Mouse (Mus musculus) kidney, embryonic 16.5 days (tissue): ENCODE measurements at regions not wholly inside any gene's neighbourhood (a gene's known extent, or its start where the extent isn't known, plus 50 kb on each side); places are given as distances from the start of the nearest gene placed in this dataset.

Experiments
- ATAC-seq: fragments of 200-750 bp; cut with Nextera tagmentation; 2 replicates; pipeline ENCODE4 v1.8.0; 2017; ENCODE audit warnings: moderate TSS enrichment; ENCODE audit not compliant: low FRiP score, low TSS enrichment
- H3K27ac ChIP-seq: fragments of 300-500 bp; sonication (generic); 2 replicates; pipeline ENCODE4 v1.5.1; 2014; ENCODE audit warnings: low read length
- H3K27me3 ChIP-seq: fragments of 300-500 bp; sonication (generic); 2 replicates; pipeline ENCODE4 v1.6.1; 2014; ENCODE audit warnings: low read length, control low read depth, mixed read lengths; ENCODE audit not compliant: insufficient read depth
- H3K36me3 ChIP-seq: fragments of 300-500 bp; sonication (generic); 2 replicates; pipeline ENCODE4 v1.6.1; 2014; ENCODE audit warnings: low read length, control low read depth, mixed read lengths; ENCODE audit not compliant: insufficient read depth
- H3K4me1 ChIP-seq: fragments of 300-500 bp; sonication (generic); 2 replicates; pipeline ENCODE4 v1.6.1; 2014; ENCODE audit warnings: low read length, control low read depth, mixed read lengths; ENCODE audit not compliant: insufficient read depth
- H3K4me2 ChIP-seq: fragments of 300-500 bp; sonication (generic); replicated peaks from 2 replicates; pipeline ENCODE4 v1.6.1; 2014; ENCODE audit warnings: low read depth, low read length
- H3K4me3 ChIP-seq: fragments of 300-500 bp; sonication (generic); 2 replicates; pipeline ENCODE4 v1.5.1; 2014; ENCODE audit warnings: mild to moderate bottlenecking, low read length
- H3K9ac ChIP-seq: fragments of 300-500 bp; sonication (generic); replicated peaks from 2 replicates; pipeline ENCODE4 v1.6.1; 2014; ENCODE audit warnings: low read length
- H3K9me3 ChIP-seq: fragments of 300-500 bp; sonication (generic); 2 replicates; pipeline ENCODE4 v1.6.1; 2016; ENCODE audit warnings: low read length, control low read depth
- WGBS: fragments of 180-500 bp; shearing (Covaris S2); extraction: QIAGEN DNeasy Blood & Tissue Kit; methylation state at CpG from one replicate; pipeline ENCODE4 v1.1.7; 2014; 5-methylcytosine and 5-hydroxymethylcytosine counted together

DNA sequence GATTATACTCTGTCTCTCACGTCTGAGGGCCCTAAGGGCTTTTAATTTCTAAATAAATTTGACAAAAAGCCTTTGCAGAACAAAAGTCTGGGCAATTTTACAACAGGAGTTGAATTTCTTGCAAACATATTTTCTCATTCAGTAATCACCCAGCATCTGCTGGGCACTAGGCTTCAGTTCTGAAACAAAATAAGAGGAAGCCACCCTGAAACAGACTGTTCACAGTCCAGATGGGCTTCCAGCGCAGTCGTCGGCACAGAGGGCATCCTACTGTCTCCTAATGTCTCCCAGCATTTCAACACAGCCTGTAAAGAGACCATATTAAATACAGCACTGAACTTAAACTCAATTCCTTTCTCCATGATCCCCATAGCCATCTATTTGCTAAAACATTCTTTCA lies 324.5 kb upstream of the Trib2 start:
- no peak overlapping the region for H3K27ac ChIP-seq
- H3K4me2 ChIP-seq: no peak overlapping the region
- no peak for ATAC-seq
- no peaks in the 10 kb centered on the region for H3K9me3 ChIP-seq
- no peaks in the 10 kb centered on the region for H3K36me3 ChIP-seq
- no peak overlapping the region for H3K9ac ChIP-seq
- no peaks in the 10 kb centered on the region for H3K4me1 ChIP-seq
- no peaks in the 10 kb centered on the region for H3K27me3 ChIP-seq
- no peak overlapping the region for H3K4me3 ChIP-seq
- 74% methylated on average over 4 of the region's 4 CpGs for WGBS

DNA sequence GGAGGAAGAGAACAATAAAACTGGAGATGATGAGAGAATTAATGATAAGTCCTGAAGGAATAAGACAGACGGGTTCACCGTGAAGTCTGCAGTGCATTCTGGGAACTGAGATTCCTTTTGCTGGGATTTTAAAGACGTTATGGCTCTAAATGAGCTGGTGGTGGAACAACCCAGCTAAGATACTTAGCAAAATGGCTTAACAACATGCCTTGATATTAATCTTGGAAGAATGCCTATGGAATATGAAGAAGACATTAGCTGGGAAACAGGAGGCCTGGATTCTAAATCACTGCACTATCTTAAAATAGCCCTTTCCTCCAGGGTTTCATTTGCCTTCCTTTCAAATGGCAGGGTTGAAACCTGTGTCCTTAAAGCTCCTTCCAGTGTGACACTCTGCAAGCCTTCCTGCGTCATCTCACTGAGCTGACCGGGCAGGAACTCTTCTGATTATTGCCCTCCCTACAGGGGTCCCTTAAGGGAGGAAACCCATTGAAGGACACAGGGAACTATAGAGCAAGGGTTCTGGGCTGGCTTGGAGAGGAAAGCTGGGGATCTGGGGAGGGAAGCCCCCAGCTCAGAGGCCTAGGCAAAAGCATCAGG lies 323.9 kb upstream of the Trib2 start:
- Histone ChIP-seq H3K4me2 (no peak overlapping the region), H3K36me3 (no peaks in the 10 kb centered on the region), H3K27me3 (no peaks in the 10 kb centered on the region), H3K4me3 (no peak overlapping the region), H3K9me3 (no peaks in the 10 kb centered on the region), H3K27ac (no peak overlapping the region), H3K9ac (no peak overlapping the region), H3K4me1 (no peaks in the 10 kb centered on the region)
- ATAC-seq: no peak
- 57% methylated on average over 5 of the region's 5 CpGs for WGBS

- Histone ChIP-seq H3K9me3 (no peaks in the 10 kb centered on the region), H3K27me3 (no peaks in the 10 kb centered on the region), H3K36me3 (no peaks in the 10 kb centered on the region), H3K9ac (no peak overlapping the region), H3K27ac (no peak overlapping the region), H3K4me3 (no peak overlapping the region), H3K4me2 (no peak overlapping the region), H3K4me1 (no peaks in the 10 kb centered on the region)
- WGBS: 66% methylated on average over 4 of the region's 4 CpGs
- no peak for ATAC-seq
Measured at GRCm38 (mm10) chr12:16139152-16139551, 322.4 kb upstream of the Trib2 start.

DNA sequence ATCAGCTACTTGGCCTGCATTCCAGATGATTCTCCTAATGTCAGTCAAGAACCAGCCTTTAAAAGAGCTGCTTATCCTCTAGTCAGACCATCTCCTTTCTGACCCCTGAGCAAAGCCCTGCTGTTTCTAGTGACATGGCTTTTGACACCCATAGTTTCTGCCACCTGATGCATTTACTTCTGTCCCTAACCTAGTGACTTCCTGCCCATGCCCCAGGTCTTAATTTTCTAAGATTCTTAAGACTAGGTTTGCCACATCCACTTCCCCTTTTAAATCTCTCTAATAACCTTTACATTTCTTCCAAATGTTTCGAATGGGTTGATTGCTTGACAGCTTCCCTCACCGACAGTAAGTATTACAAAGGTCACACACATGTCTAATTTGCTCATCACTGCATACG lies 321.1 kb upstream of the Trib2 start:
- Histone ChIP-seq H3K9me3 (no peaks in the 10 kb centered on the region), H3K36me3 (no peaks in the 10 kb centered on the region), H3K27ac (no peak overlapping the region), H3K4me3 (no peak overlapping the region), H3K27me3 (no peaks in the 10 kb centered on the region), H3K4me1 (no peaks in the 10 kb centered on the region), H3K9ac (no peak overlapping the region), H3K4me2 (no peak overlapping the region)
- ATAC-seq: no peak
- 87% methylated on average over 3 of the region's 3 CpGs for WGBS

GRCm38 (mm10) chr12:16136214-16136671 lies 319.5 kb upstream of the Trib2 start:
- no peak for ATAC-seq
- 43% methylated on average over 5 of the region's 5 CpGs for WGBS

DNA sequence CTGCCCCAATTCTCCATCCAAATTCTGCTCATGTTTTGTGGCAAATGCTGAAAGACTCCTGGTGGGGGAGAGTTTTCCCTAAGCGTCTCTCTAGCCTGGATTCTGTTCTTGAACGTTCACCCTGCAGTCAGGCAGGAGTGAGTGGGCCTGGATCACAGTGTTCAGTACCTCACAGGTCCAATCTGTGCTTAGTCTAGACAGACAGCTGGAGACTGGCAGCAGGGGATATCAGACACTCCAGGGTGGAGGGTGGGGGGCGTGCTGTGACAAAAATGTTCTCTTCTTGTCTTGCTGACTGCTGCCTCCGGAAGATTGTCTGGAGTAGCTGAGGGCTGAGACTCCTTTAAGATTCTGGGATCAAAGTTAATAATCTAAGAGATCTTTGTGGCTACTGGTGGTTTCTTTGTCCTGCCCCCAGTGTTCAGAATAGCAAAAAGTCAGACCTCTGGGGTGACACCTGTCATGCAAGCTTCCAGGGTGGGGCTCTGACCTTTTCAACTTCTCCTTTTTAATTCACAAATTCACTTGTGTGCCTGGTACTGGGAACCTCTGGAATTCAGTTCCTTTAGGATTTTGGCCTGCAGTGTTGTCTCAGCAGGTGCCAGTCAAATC lies 319.0 kb upstream of the Trib2 start:
- 63% methylated on average over 4 of the region's 4 CpGs for WGBS
- H3K4me1 ChIP-seq: no peaks in the 10 kb centered on the region
- H3K4me3 ChIP-seq: no peak overlapping the region
- H3K27me3 ChIP-seq: no peaks in the 10 kb centered on the region
- no peak overlapping the region for H3K9ac ChIP-seq
- no peaks in the 10 kb centered on the region for H3K36me3 ChIP-seq
- H3K9me3 ChIP-seq: no peaks in the 10 kb centered on the region
- H3K4me2 ChIP-seq: no peak overlapping the region
- no peak overlapping the region for H3K27ac ChIP-seq
- no peak for ATAC-seq

More at GRCm38 (mm10) chr12:16136214-16136671, 319.5 kb upstream of the Trib2 start:
- Histone ChIP-seq H3K9me3 (no peaks in the 10 kb centered on the region), H3K4me2 (no peak overlapping the region), H3K27ac (no peak overlapping the region), H3K4me1 (no peaks in the 10 kb centered on the region), H3K27me3 (no peaks in the 10 kb centered on the region), H3K36me3 (no peaks in the 10 kb centered on the region), H3K9ac (no peak overlapping the region), H3K4me3 (no peak overlapping the region)

- H3K9me3 ChIP-seq: no peaks in the 10 kb centered on the region
- no peak overlapping the region for H3K4me3 ChIP-seq
- H3K27me3 ChIP-seq: no peaks in the 10 kb centered on the region
- no peak for ATAC-seq
- no peak overlapping the region for H3K9ac ChIP-seq
- no peak overlapping the region for H3K4me2 ChIP-seq
- WGBS: 79% methylated on average over 3 of the region's 3 CpGs
- H3K27ac ChIP-seq: no peak overlapping the region
- no peaks in the 10 kb centered on the region for H3K36me3 ChIP-seq
- H3K4me1 ChIP-seq: no peaks in the 10 kb centered on the region
Measured at GRCm38 (mm10) chr12:16134446-16134845, 317.7 kb upstream of the Trib2 start.

- WGBS: 62% methylated on average over 3 of the region's 3 CpGs
- Histone ChIP-seq H3K4me1 (no peaks in the 10 kb centered on the region), H3K4me2 (no peak overlapping the region), H3K9ac (no peak overlapping the region), H3K36me3 (no peaks in the 10 kb centered on the region), H3K27ac (no peak overlapping the region), H3K4me3 (no peak overlapping the region), H3K27me3 (no peaks in the 10 kb centered on the region), H3K9me3 (no peaks in the 10 kb centered on the region)
- no peak for ATAC-seq
Measured at GRCm38 (mm10) chr12:16133253-16133652, 316.5 kb upstream of the Trib2 start.

- no peak for ATAC-seq
- Histone ChIP-seq H3K9me3 (no peaks in the 10 kb centered on the region), H3K27ac (no peak overlapping the region), H3K9ac (no peak overlapping the region), H3K27me3 (no peaks in the 10 kb centered on the region), H3K36me3 (no peaks in the 10 kb centered on the region), H3K4me2 (no peak overlapping the region), H3K4me1 (no peaks in the 10 kb centered on the region), H3K4me3 (no peak overlapping the region)
- WGBS: 71% methylated on average over 1 of the region's 1 CpGs
Measured at GRCm38 (mm10) chr12:16131740-16132077, 315.0 kb upstream of the Trib2 start.

DNA sequence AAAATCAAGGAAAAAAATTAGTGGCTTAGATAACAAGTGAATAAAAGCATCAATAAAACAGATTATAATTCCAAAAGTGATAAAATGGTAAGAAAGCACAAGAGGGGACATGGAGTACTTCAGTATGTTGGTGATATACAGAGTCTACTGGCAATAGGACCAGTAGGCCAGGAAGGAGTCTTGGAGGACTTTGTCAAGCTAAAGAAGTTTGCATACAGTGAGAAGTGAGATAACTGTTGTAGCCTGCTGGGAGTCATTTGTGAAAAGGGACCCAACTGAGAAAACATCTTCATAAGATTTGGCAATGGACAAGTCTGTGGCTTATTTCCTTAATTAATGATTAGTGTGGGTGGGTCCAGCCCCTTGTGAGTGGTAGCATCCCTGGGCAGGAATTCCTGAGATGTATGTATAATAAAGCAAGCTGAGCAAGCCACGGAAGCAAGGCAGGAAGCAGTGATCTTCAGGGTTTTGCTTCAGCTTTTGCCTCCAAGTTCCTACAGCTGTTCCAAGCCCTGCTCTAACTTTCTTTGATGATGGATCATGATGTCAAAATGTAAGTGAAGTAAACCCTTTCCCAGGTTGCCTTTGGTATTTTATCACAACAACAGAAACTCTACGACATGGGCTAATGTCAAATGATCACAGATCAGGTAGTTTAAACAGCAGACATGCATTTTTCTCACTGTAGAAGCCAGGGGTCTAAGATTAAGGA lies 314.5 kb upstream of the Trib2 start:
- Histone ChIP-seq H3K4me2 (no peak overlapping the region), H3K9me3 (no peaks in the 10 kb centered on the region), H3K36me3 (no peaks in the 10 kb centered on the region), H3K27me3 (no peaks in the 10 kb centered on the region), H3K4me1 (no peaks in the 10 kb centered on the region), H3K27ac (no peak overlapping the region), H3K9ac (no peak overlapping the region), H3K4me3 (no peak overlapping the region)
- ATAC-seq: no peak
- WGBS: 48% methylated on average over 2 of the region's 2 CpGs
